Mouse (Mus musculus): ENCODE results near the gene Hoxa6. TPM values are rescaled to one million over a fixed set of nuclear protein-coding genes. Genes with fewer than 3 reads are reported as not detected.

Hoxa6 gene
- total RNA-seq, 2 experiments from 2014 or later: 0.74 to 1.3 TPM

DNA sequence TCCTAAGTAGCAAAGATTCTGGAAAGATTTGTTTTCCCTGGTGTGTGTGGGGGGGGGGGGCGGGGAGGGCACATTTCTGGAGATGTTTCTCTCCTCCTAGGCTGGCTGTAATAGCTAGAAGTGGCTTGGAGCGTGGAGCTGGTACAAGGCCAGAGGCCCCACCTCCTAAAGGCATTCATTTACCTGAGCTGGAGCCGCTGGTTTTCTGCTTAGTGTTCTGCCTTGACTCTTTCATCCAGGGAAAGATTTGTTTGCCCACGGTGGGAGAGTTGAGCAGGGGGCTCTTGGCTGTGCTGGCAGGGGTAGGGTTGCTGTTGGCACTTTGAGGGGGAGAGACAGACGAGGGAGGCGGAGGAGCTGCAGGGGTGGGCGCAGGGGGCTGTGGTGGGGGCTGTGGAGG lies 36.6 kb downstream of the Hoxa6 start:
- DNase-seq: no peak
- intact Hi-C loops (cut with DNase I; ENCODE audit: low total_unique reads): loop anchor here (1.0 kb wide), 1 partner anchor 48 kb away; no protein-coding TSS in a partner anchor

DNA sequence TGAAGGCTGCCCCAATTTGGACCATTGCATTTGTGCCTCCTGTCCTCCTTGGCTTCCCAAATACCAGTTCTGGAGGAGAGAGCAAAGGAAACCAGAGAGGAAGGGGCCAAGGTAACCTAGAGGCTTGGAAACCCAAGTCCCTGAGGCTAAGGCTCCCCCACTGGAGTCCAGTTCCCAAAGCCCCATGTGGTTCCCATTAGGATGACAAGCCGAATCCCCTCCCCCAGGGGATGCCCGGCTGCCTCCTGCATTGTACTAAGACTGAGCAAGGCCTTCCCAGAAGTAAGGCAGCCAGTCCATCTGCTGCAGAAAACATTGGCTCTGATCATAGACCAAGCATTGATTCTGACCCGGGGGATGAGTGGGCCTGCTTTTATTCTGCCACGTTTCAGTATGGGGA lies 37.2 kb downstream of the Hoxa6 start:
- no peak for DNase-seq
- intact Hi-C loops (cut with DNase I; ENCODE audit: low total_unique reads): loop anchor here (1.0 kb wide), 1 partner anchor 49 kb away; no protein-coding TSS in a partner anchor

GRCm38 (mm10) chr6:52170898-52171223 lies 37.7 kb downstream of the Hoxa6 start:
- intact Hi-C loops (cut with DNase I; ENCODE audit: low total_unique reads): loop anchor here (1.0 kb wide), 1 partner anchor 49 kb away; no protein-coding TSS in a partner anchor
- no peak for DNase-seq

GRCm38 (mm10) chr6:52170166-52170897 lies 38.2 kb downstream of the Hoxa6 start:
- intact Hi-C loops (cut with DNase I; ENCODE audit: low total_unique reads): no loop called here
- no peak for DNase-seq

DNA sequence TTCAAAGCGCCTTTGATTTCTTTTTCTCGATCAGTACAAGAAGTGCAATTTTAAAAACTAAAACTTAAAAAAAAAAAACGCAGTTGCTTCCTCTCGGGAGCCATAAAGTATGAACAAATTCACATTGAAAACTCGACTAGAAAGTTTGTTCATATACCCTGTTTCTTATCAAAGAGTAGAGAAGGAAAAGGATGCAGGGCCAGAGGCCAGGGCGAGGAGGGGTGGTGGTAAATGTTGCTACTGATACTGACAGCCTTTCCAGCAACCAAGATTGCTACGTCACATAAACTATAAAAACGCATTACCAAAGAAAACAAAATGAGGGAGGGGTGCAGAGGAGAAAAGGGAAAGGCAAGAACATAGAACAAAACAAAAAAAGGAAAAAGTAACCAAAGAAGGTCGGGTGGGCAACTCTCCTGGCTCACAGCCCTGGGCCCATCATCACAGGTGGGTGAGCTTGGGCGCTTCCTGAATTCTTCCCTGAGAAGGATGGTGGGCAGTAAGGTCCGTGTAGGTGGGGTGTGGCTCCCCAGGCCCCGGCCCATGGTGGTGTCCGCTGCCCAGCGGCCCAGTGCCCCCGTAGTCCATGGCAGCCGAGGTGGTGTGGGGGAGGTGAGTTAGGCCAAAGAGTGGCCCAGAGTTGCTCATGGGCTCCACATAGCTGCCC lies 38.9 kb downstream of the Hoxa6 start:
- intact Hi-C loops (cut with DNase I; ENCODE audit: low total_unique reads): no loop called here
- DNase-seq: no peak

DNA sequence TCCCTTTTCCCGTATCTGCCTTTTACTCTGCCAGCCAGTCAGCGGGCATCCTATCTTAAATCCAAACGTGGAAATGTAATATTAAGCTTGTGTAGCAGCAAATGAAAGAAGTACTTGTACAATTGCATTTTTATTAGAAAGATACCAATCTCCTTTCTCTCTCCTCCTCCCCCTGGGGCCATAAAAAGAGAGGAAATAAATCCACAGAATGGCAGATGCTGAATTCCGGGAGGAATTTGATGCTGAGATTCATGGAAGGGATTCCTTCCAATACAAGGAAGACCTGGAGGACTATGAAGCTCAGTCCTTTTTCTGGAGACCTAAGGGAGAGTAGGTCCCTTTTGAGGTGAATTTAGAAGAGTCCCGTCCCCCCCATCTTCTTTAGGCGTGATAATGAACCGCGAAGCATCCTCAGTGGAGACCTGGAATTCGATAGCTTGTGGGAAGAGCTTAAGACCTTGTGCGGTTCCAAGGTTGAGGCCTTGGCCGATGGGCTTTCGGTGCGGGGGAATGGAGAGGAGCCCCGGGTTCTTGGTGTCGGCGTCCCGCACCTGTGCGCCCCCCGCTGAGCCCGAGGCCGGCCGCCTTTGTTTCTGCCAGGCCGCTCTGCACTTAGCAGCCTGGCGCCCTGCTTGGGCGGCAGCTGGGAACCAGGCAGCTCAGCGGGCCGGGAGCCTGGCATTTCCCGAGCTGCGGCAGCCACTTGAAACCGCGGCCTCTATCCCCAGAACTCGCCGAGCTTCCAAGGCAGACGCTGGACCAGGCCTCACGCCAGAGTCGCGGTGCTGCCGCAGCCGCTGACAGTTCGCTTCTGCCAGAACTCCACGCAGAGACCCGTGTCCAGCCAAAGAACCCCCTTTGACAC lies 40.1 kb downstream of the Hoxa6 start:
- no peak for DNase-seq
- intact Hi-C loops (cut with DNase I; ENCODE audit: low total_unique reads): no loop called here

GRCm38 (mm10) chr6:52167736-52168161 lies 40.8 kb downstream of the Hoxa6 start:
- no peak for DNase-seq
- intact Hi-C loops (cut with DNase I; ENCODE audit: low total_unique reads): no loop called here

GRCm38 (mm10) chr6:52167176-52167575 lies 41.3 kb downstream of the Hoxa6 start:
- no peak for DNase-seq
- intact Hi-C loops (cut with DNase I; ENCODE audit: low total_unique reads): no loop called here

DNA sequence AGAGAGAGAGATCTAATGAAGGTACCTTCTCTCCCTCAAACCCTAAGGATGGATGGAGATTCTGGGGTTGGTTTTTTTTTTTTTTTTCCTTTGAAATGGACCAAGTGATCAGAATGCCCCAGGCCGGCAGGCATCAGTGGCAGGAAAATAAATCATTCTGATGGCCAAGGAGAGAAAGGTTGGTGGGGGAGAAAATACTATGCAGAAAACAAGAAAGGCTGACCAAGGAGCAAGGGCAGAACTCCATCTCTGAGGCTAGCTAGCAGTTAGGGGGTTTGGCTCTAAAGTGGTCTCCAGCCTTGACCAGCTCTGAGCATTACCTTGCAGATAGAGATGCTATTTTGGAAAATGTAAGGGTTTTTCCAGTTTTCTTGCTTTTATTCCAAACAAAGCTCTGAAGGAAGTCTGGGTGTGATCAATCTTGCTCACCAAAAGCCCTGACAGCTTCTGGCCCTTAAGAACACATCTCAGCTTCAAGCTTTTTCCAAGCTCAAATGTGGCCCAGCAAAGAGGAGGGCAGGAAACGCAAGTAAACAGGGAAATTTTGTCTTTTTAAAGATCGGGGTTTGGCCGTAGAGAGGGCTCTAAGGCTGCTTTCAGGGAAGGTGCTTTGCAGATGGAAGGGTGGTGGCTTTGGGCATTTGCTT lies 42.0 kb downstream of the Hoxa6 start:
- DNase-seq: no peak
- intact Hi-C loops (cut with DNase I; ENCODE audit: low total_unique reads): no loop called here

GRCm38 (mm10) chr6:52165441-52166370 lies 42.8 kb downstream of the Hoxa6 start:
- no peak for DNase-seq
- intact Hi-C loops (cut with DNase I; ENCODE audit: low total_unique reads): no loop called here

- DNase-seq: no peak
- intact Hi-C loops (cut with DNase I; ENCODE audit: low total_unique reads): no loop called here
Measured at GRCm38 (mm10) chr6:52164626-52165440, 43.7 kb downstream of the Hoxa6 start, which contains the start of gene Hoxa2. Hoxa2 (minus strand) TSS chr6:52164831.

DNA sequence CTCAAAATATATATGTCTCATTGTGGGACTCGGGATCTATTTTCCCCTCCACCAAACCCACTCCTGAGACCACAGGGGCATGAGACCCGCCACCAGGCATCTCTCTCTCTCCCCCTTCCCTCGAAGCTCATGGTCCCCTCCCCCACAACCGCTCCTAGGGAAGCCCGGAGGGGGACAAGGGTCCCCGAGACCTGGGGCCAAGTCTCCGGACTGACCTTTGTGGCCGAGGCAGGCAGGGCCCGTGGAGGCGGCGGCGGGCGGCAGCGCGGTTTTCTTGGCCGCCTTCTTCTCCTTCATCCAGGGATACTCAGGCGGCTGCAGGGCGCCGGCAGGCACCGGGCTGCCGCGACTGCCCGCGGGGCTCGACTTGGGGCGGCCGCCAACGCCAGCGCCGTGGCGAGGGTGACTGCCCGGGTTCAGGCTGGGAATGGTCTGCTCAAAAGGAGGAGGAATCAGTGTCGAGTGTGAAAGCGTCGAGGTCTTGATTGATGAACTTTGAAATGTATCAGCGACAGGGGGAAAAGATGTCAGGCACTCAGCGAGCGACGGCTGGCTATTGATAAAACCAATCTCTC lies 44.4 kb downstream of the Hoxa6 start:
- no peak for DNase-seq
- intact Hi-C loops (cut with DNase I; ENCODE audit: low total_unique reads): no loop called here

DNA sequence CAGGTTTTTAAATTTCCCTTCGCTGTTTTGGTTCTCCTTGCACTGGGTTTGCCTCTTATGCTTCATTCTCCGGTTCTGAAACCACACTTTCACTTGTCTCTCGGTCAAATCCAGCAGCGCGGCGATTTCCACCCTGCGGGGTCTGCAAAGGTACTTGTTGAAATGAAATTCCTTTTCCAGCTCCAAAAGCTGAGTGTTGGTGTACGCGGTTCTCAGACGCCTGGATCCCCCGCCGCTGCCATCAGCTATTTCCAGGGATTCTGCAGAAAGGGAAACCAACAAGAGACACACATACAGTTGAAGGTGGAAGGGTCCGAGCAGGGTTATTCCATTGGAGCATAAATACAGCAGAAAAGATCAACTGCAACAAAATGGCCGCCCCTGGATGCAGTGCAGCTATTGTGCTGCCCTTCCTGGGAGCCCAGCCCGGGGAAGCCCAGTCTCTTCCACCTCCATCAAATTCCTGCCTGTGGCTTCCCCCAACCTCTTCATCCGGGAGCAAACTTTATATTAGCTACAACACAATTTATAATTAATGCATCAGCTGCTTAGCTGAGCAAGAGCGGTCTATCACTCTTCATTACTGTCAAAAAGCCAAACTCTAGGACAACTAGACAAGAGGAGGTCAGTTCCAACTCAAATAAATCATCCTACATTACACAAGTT lies 45.0 kb downstream of the Hoxa6 start:
- DNase-seq: no peak
- intact Hi-C loops (cut with DNase I; ENCODE audit: low total_unique reads): no loop called here

GRCm38 (mm10) chr6:52162611-52163365 lies 45.7 kb downstream of the Hoxa6 start:
- intact Hi-C loops (cut with DNase I; ENCODE audit: low total_unique reads): no loop called here
- DNase-seq: no peak

GRCm38 (mm10) chr6:52162093-52162380 lies 46.5 kb downstream of the Hoxa6 start:
- intact Hi-C loops (cut with DNase I; ENCODE audit: low total_unique reads): no loop called here
- DNase-seq: no peak

- intact Hi-C loops (cut with DNase I; ENCODE audit: low total_unique reads): no loop called here
- DNase-seq: no peak
Measured at GRCm38 (mm10) chr6:52161336-52162092, 47.0 kb downstream of the Hoxa6 start.
